Mouse (Mus musculus): ENCODE measurements around the gene Cggbp1.

GRCm38 (mm10) chr16:64817094-64817765, 34.6 kb upstream of the Cggbp1 start:
- TF ChIP-seq CTCF (IDR thresholded peaks at IDR 0.05; ENCODE audit: low read depth) (no peak), EP300 (optimal IDR thresholded peaks at IDR 0.05) (no peak)

Measured in stomach, postnatal 0 days (tissue).